Mouse (Mus musculus) limb, embryonic 10.5 days (tissue): ENCODE measurements at regions not wholly inside any gene's neighbourhood (a gene's known extent, or its start where the extent isn't known, plus 50 kb on each side); places are given as distances from the start of the nearest gene placed in this dataset.

ENCODE experiments used
- DNase-seq: peaks from one replicate; pipeline ENCODE4 v3.0.0-alpha.2; 2017; ENCODE audit warnings: low spot score
- H3K27ac ChIP-seq: fragments of 300-500 bp; sonication (generic); 2 replicates; pipeline ENCODE4 v1.5.1; 2016; ENCODE audit warnings: mild to moderate bottlenecking
- H3K27me3 ChIP-seq: fragments of 300-500 bp; sonication (generic); 2 replicates; pipeline ENCODE4 v1.6.1; 2016; ENCODE audit warnings: low read depth, mild to moderate bottlenecking; ENCODE audit not compliant: poor library complexity, severe bottlenecking
- H3K36me3 ChIP-seq: fragments of 300-500 bp; sonication (generic); 2 replicates; pipeline ENCODE4 v1.6.1; 2016; ENCODE audit warnings: mild to moderate bottlenecking, moderate library complexity
- H3K4me1 ChIP-seq: fragments of 300-500 bp; sonication (generic); 2 replicates; pipeline ENCODE4 v1.6.1; 2016
- H3K4me3 ChIP-seq: fragments of 300-500 bp; sonication (generic); 2 replicates; pipeline ENCODE4 v1.5.1; 2016; ENCODE audit warnings: mild to moderate bottlenecking, moderate library complexity
- H3K9me3 ChIP-seq: fragments of 300-500 bp; sonication (generic); replicated peaks from 2 replicates; pipeline ENCODE4 v1.6.1; 2016; ENCODE audit warnings: mild to moderate bottlenecking
- WGBS: fragments of 180-500 bp; shearing (Covaris S2); methylation state at CpG from one replicate; pipeline ENCODE4 v1.1.7; 2016; 5-methylcytosine and 5-hydroxymethylcytosine counted together

DNA sequence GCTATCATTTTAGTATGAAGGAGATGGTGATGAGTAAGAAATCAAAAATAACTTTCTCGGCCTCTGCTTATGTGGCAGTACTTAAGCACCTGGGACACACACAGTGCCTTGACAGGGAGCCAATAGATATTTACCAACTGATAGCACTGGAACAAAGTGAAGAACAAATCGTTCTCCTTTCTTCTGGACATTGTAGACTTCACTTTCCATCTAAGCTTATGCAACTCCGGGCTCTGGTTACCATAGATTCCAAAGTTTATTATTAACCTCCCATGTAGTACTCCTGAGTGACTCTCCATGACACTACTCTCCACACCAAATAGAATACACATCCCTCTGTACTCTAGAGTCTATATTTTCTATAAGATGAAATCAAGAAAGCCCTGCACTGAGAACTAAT is 110.9 kb upstream of the Ccdc85a start:
- Histone ChIP-seq H3K9me3 (no peaks in the 10 kb centered on the region), H3K4me1 (peaks cover 50% of the 10 kb centered on the region), H3K4me3 (no peak overlapping the region), H3K36me3 (no peaks in the 10 kb centered on the region), H3K27ac (no peak overlapping the region), H3K27me3 (no peaks in the 10 kb centered on the region)
- WGBS: 92% methylated on average over 3 of the region's 3 CpGs
- no peak for DNase-seq

DNA sequence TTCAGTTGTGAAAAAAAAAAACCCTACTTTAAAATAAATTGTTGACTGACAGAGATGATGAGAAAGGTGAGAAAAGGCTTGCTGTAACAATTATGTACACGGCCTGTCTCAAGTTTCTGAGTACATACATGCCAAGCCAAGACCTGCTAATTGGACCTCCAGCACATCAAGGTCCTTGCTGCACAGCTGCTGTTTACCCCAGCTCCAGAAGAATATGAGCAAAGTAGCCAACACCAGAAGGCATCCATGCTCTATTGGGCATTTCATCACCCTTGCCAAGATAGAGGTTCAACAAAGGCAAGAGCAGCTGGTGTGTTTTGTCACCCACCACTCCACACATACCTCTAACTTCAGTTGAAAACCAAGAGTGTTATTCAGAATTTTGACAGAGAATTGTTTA is 109.2 kb upstream of the Ccdc85a start:
- no peak overlapping the region for H3K4me3 ChIP-seq
- DNase-seq: no peak
- 9% methylated on average over 1 of the region's 1 CpGs for WGBS
- no peaks in the 10 kb centered on the region for H3K9me3 ChIP-seq
- H3K36me3 ChIP-seq: no peaks in the 10 kb centered on the region
- peaks cover 48% of the 10 kb centered on the region for H3K4me1 ChIP-seq
- no peaks in the 10 kb centered on the region for H3K27me3 ChIP-seq
- peak overlapping the region; percentile 10 for H3K27ac ChIP-seq

DNA sequence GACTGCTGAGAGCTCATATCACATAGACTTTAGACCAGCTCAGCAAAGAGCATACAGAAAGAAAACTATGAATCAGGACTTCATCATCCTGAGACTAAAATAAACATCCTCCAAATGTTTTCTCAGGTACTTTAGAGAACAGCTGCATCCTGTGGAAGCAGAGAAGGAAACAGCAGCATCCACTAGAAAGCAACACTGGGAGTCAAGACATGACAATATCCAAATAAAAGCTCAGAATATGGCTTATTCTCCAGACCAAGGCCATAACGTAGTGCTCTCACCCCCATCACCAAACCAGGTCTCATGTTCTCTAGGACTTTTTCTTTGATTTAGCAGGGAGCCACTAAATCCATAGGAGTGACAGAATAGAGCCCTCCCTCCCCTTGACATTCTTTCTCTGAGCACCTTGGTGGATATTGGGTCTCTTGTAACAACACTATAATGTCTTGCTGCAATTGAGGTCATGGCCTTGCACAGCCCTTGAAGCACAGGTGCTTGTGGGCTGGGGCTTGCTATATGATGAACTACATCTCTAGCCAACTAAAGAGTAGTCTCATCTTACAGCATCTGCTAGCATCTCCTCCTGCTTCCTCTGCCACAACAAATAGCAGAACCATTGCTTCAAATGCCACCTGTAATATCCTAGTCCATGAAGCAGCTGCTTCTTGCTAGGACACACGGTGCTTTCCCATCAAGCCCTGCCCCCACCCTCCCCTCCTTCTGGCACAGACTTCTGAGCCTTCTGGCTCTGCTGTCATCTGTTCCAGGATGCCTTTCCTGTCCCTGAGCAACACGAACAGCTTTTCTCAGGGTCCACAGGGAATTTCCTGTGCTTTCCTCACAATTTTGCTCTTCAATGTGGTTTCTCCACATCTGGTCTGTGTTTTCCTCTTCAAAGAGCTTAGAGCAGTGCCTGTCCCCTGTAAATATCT is 108.4 kb upstream of the Ccdc85a start:
- Histone ChIP-seq H3K27me3 (no peaks in the 10 kb centered on the region), H3K4me1 (peaks cover 40% of the 10 kb centered on the region), H3K36me3 (no peaks in the 10 kb centered on the region), H3K27ac (peak overlapping the region; percentile 10), H3K4me3 (no peak overlapping the region), H3K9me3 (no peaks in the 10 kb centered on the region)
- peak; percentile 61 for DNase-seq
- WGBS: 9% methylated on average over 3 of the region's 3 CpGs

DNA sequence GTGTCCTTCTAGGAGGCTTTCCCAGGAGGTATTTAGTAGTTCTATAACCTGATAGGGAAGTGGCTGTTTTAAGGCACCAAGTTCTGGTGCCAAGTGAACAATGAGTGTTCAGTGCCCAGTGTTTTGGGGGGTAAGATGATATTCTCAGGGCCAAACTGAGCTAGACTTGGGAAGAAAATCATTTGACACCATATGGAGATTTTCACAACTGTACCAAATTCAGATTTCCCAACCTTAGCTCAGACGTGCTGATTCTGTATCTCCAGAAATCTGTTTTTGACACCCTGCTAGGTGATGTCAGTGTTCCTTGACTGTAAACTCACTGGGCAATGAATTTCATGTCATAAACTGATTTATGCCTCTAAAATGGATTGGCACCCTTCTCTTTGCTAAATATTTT is 104.3 kb upstream of the Ccdc85a start:
- Histone ChIP-seq H3K27ac (no peak overlapping the region), H3K36me3 (no peaks in the 10 kb centered on the region), H3K9me3 (no peaks in the 10 kb centered on the region), H3K27me3 (no peaks in the 10 kb centered on the region), H3K4me1 (peaks cover 26% of the 10 kb centered on the region), H3K4me3 (no peak overlapping the region)
- WGBS: 58% methylated on average over 1 of the region's 1 CpGs
- DNase-seq: no peak

DNA sequence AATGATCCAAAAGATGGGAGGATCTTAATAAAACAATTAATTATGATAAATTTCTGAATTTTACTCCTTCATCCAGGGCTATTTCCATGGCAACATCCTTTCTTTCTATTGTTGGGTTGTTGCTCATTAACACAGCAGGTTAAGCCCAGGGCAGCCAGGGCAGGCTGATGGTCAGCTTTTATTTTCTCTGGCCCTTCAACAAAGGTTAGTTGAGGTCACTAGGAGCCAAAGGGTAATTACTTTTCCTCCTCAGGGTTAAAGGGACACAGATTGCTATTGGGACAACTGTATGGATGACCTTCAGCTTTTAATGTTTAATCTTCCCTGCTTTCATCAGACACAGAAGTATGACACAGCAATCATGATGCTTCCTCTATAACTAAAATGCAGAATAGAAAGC is 101.3 kb upstream of the Ccdc85a start:
- Histone ChIP-seq H3K36me3 (no peaks in the 10 kb centered on the region), H3K27me3 (no peaks in the 10 kb centered on the region), H3K9me3 (no peaks in the 10 kb centered on the region), H3K4me3 (no peak overlapping the region), H3K27ac (no peak overlapping the region), H3K4me1 (peaks cover 4% of the 10 kb centered on the region)
- no peak for DNase-seq

DNA sequence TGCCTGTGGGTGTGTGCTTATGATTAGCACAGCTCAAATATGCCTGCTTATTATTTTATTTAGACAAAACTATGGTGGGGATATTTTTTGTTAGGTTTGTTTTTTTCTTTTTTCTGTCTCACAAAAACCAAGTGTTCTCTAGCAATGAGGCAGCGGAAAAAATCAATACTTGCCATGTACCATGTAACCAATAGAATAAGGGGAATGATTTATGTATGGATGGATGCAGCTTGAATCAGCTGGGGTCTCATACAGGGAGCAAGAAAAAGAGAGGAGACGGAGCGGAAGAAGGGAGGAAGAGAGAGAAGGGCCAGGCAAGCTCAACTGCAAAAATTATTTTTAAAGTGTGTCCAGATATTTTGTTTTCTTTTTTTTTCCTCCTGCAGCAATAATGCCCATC is 97.2 kb upstream of the Ccdc85a start:
- Histone ChIP-seq H3K27ac (no peak overlapping the region), H3K9me3 (no peaks in the 10 kb centered on the region), H3K36me3 (no peaks in the 10 kb centered on the region), H3K27me3 (no peaks in the 10 kb centered on the region), H3K4me3 (no peak overlapping the region), H3K4me1 (peaks cover 4% of the 10 kb centered on the region)
- WGBS: 86% methylated on average over 3 of the region's 3 CpGs
- DNase-seq: no peak

DNA sequence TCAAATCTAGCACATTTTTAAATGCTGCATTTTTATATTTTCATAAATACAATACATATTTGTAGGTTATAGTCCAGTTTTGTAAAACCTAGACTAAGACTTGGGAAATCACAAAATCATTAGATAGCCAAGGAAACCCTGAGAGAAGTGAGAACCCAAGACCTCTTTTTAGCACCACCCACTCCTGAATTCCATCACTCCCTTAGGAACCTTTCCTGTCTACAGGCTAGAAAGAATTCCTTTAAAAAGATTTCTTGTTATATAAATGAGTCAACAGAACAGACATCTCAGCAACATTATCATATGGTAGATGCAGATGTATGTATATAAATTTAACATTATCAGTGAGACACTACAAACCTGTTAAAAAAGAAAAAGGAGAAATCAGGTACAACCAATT is 86.6 kb upstream of the Ccdc85a start:
- H3K4me1 ChIP-seq: no peaks in the 10 kb centered on the region
- no peak overlapping the region for H3K4me3 ChIP-seq
- no peaks in the 10 kb centered on the region for H3K27me3 ChIP-seq
- no peaks in the 10 kb centered on the region for H3K36me3 ChIP-seq
- no peaks in the 10 kb centered on the region for H3K9me3 ChIP-seq
- no peak overlapping the region for H3K27ac ChIP-seq
- DNase-seq: no peak

DNA sequence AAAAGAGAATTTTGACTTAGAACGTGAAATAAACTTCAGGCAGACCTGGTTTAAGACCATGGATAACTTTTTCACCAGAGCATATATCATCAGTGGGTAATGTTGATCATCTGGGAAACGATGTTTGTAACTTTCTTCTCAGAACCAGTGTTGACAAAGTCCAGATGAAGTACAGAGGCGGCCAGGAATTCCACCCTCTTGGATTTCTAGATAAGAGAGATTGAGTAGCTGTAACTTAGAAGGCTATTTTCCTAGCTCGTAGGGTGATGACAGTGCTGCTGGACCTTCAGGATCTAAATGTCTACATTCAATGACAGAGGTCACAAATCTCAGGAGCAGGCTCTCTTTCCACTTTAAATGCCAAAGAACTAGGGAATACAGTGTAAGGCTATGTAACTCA is 85.2 kb upstream of the Ccdc85a start:
- DNase-seq: no peak
- no peaks in the 10 kb centered on the region for H3K4me1 ChIP-seq
- 43% methylated on average over 4 of the region's 4 CpGs for WGBS
- H3K27me3 ChIP-seq: no peaks in the 10 kb centered on the region
- no peaks in the 10 kb centered on the region for H3K36me3 ChIP-seq
- no peak overlapping the region for H3K4me3 ChIP-seq
- no peak overlapping the region for H3K27ac ChIP-seq
- no peaks in the 10 kb centered on the region for H3K9me3 ChIP-seq

DNA sequence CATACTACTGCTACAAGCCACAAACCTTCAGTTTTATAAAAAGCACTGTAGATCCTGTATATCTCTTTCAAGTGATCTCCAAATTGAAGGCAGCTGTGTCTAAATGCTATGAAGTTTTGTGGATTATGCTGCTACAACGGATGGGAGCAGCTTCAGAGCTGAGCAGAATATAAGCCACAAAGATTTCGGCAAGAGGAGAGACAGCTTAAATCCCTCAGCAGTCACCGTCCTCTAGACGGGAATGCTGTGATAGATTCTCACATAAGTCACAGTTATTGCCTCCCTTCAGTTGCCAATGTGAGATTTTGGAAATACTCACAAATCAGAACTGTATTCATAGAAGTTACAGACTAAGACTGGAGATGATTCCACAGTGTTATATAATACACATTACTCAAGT is 76.3 kb upstream of the Ccdc85a start:
- no peaks in the 10 kb centered on the region for H3K27me3 ChIP-seq
- H3K4me3 ChIP-seq: no peak overlapping the region
- no peak overlapping the region for H3K27ac ChIP-seq
- H3K36me3 ChIP-seq: no peaks in the 10 kb centered on the region
- 73% methylated on average over 4 of the region's 4 CpGs for WGBS
- H3K9me3 ChIP-seq: no peaks in the 10 kb centered on the region
- no peaks in the 10 kb centered on the region for H3K4me1 ChIP-seq
- DNase-seq: no peak

DNA sequence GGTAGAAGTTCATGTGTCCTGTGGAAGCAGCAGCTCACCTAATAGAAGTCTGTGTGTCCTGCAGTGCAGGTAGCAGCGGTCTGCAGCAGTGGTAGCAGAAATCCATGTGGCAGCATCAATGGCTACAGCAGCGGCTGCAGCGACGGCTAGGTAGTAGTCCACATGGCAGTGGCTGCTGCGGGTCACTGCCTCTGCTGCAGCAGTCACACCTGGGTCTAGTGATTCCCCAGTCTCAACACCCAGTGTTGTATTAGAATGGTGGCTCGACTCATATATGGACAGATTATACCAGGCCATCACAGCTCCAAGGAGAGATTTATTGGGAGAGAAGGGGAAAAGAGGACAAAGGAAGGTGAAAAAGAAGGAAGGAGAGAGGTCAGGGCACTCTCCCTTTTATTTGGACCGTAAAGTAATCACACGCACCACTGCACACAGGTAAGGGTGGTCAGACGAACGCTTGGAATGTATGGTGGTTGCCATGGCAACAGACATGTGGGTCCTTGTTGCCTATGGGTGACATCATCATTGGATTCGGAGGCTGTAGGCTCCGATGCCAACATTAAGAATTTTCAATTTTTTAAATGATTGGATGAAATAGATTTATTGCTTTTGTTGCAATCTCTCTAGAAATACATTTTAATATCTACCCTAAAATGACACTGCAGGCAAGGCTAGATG is 71.2 kb upstream of the Ccdc85a start:
- no peaks in the 10 kb centered on the region for H3K36me3 ChIP-seq
- no peaks in the 10 kb centered on the region for H3K27me3 ChIP-seq
- H3K4me1 ChIP-seq: no peaks in the 10 kb centered on the region
- no peak overlapping the region for H3K27ac ChIP-seq
- no peak for DNase-seq
- 90% methylated on average over 12 of the region's 12 CpGs for WGBS
- no peak overlapping the region for H3K4me3 ChIP-seq
- H3K9me3 ChIP-seq: no peaks in the 10 kb centered on the region

DNA sequence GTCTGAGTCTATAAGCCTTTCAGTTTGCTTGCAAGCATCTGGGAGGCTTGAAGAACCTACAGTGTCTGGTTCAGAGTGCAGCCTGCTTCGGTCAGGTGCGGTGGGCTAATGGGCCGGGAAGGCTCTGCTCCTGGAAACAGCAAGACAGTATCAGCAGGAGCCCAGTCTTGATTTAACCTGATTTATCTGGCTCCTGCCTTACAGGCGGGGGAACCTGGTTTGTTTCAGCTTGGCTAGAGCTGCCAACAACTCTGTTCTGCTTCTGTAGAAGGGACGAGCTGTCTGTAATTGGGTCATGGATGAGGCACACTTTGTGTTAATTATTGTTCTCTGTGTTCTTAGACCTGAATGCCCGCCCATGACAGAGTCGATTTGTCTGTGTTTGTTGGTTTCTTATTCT is 65.3 kb upstream of the Ccdc85a start:
- WGBS: 85% methylated on average over 7 of the region's 7 CpGs
- Histone ChIP-seq H3K27me3 (no peaks in the 10 kb centered on the region), H3K36me3 (no peaks in the 10 kb centered on the region), H3K4me3 (no peak overlapping the region), H3K9me3 (no peaks in the 10 kb centered on the region), H3K4me1 (peaks cover 13% of the 10 kb centered on the region), H3K27ac (peak overlapping the region; percentile 46)
- no peak for DNase-seq

DNA sequence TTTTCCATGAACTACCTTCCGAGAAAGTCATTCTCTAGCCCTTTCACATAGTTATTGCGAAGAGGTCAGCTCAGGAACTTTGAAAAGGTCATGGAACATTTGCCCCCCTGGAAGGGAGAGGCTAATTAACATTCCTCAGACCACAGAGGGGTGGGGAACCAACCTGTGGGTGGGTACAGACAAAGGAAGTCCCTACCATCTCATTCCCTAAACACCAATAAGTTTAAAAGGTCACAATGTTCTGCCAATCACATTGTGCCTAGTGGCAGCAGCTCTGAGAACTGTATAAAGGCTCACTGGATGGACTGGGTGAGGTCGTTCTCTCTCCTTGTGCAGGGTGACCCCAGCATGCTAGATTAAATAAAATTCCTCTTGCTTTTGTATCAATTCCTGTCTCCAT is 64.8 kb upstream of the Ccdc85a start:
- no peaks in the 10 kb centered on the region for H3K36me3 ChIP-seq
- DNase-seq: no peak
- no peak overlapping the region for H3K4me3 ChIP-seq
- no peak overlapping the region for H3K27ac ChIP-seq
- 43% methylated on average over 3 of the region's 3 CpGs for WGBS
- no peaks in the 10 kb centered on the region for H3K9me3 ChIP-seq
- peaks cover 13% of the 10 kb centered on the region for H3K4me1 ChIP-seq
- H3K27me3 ChIP-seq: no peaks in the 10 kb centered on the region

DNA sequence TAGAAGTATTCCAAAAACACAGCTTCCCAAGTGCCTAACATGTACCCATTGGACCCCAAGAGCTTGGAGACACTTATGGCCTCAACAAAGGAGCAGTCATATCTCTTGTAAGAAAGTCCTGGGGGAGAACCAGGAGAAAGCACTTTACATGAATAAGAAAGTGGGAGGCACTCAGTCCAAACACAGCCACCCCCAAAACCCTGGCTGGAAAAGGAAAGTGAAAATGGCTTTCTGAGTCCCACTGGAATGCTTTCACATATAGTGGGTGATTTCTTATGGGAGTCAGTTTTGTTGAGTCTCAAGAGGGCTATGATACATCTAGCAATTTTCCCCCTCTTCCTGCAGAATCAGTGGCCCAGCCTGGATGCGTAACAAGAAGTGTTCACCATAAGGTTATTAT is 55.0 kb upstream of the Ccdc85a start:
- Histone ChIP-seq H3K27ac (no peak overlapping the region), H3K4me1 (peaks cover 38% of the 10 kb centered on the region), H3K27me3 (no peaks in the 10 kb centered on the region), H3K36me3 (no peaks in the 10 kb centered on the region), H3K4me3 (no peak overlapping the region), H3K9me3 (no peaks in the 10 kb centered on the region)
- WGBS: 100% methylated on average over 1 of the region's 1 CpGs
- DNase-seq: no peak
